Mouse (Mus musculus): ENCODE results near the gene Tarsl2. TPM values are rescaled to one million over a fixed set of nuclear protein-coding genes. Genes with fewer than 3 reads are reported as not detected.

The Tarsl2 gene
- total RNA-seq, 4 experiments from 2014 or later, result 31.3 to 32.6 (median 32.0) TPM

GRCm38 (mm10) chr7:65735261-65735660 lies 90.6 kb downstream of the Tarsl2 start:
- no peak for DNase-seq (ENCODE audit: low spot score in 2 of 2)

GRCm38 (mm10) chr7:65737286-65738040 lies 92.8 kb downstream of the Tarsl2 start:
- DNase-seq (ENCODE audit: low spot score in 2 of 2), result no peak

Other genes with a start within 250 kb of the Tarsl2 start
- gene Tjp1, start 117.1 kb upstream of the Tarsl2 start, total RNA-seq (2022), result 100 to 1,000 TPM; 132 to 163 (median 150) TPM
- 10 to 100 TPM; 40.9 to 63.0 (median 51.9) TPM for gene Tm2d3, start 46.3 kb downstream of the Tarsl2 start, total RNA-seq (2022)
- 10 to 100 TPM; 12.8 to 23.4 (median 18.9) TPM for gene Pcsk6, start 216.8 kb downstream of the Tarsl2 start, total RNA-seq (2022)